Mouse (Mus musculus) colon, adult 2 months (tissue): ENCODE data around the gene Gltpd2. TPM values are rescaled to one million over a fixed set of nuclear protein-coding genes. Genes with fewer than 3 reads are reported as not detected.

ENCODE experiments used
- polyA plus RNA-seq: library from polyadenylated mRNA; depleted of rRNA; stranded (reverse); fragments of >200 nt; gene quantifications from 2 replicates; pipeline ENCODE4 v1.2.3, GENCODE M21; 2012; rRNA removed

The Gltpd2 gene
- 0.16 TPM in 1 of 2 replicates, not detected in the other for polyA plus RNA-seq

GRCm38 (mm10) chr11:70518923-70519322, at the start of gene Gltpd2:
Gene Gltpd2, plus strand, starts transcription at chr11:70519196.

DNA sequence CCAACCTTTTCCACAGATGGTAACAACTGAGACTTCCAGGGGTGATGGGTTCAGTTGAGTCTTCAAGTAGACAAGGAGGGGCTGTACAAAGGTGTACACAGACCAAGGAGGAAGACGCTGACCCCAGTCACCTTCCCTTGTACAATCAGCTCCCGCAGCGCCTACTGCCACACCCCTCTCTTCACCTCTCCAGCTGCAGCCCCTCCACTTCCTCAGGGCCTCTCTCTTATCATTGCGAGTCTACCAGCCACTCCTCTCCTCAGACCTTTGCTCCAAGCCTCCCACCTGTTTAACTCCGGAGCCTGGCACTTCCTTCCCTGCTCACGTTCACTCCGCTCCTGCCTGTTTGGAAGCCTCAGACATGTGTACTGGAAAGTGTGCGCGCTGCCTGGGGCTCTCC, 14.0 kb upstream of the Gltpd2 start, which contains the start of gene Tm4sf5:
TSS of gene Tm4sf5 (plus strand) at position 275 of the 400 bp plus-strand sequence.

GRCm38 (mm10) chr11:70514288-70514687, 4.7 kb upstream of the Gltpd2 start, which contains the start of gene Vmo1:
Gene Vmo1, minus strand, starts transcription at chr11:70514616.

DNA sequence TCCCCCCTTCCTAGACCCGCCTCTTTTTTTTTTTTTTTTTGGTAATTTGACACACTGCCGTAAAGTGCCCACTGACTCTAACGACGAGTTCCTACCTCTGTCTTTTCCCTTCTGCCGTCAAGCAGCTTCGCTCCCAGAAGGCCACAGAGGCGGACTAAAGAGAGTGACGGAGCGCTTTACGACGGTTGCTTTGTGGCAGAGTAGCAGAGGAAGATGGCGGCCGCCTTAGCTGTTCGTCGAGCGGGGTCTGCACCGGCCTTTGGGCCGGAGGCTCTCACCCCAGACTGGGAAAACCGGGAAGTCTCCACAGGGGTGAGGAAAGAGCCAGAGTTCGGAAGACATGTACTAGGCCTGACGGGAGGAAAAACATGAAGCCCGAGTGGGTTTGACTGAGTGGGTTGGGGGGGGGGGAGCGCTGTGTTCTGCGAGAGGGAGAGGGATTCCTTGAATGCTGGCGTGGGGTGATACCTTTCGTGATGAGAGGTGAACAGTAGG, 6.2 kb downstream of the Gltpd2 start, which contains the start of gene Psmb6:
TSS of gene Psmb6 (plus strand) at position 184 of the 495 bp plus-strand sequence.

GRCm38 (mm10) chr11:70532839-70533238, 13.8 kb downstream of the Gltpd2 start, which contains the start of gene Gm40193:
Gene Gm40193, minus strand, starts transcription at chr11:70532939.

DNA sequence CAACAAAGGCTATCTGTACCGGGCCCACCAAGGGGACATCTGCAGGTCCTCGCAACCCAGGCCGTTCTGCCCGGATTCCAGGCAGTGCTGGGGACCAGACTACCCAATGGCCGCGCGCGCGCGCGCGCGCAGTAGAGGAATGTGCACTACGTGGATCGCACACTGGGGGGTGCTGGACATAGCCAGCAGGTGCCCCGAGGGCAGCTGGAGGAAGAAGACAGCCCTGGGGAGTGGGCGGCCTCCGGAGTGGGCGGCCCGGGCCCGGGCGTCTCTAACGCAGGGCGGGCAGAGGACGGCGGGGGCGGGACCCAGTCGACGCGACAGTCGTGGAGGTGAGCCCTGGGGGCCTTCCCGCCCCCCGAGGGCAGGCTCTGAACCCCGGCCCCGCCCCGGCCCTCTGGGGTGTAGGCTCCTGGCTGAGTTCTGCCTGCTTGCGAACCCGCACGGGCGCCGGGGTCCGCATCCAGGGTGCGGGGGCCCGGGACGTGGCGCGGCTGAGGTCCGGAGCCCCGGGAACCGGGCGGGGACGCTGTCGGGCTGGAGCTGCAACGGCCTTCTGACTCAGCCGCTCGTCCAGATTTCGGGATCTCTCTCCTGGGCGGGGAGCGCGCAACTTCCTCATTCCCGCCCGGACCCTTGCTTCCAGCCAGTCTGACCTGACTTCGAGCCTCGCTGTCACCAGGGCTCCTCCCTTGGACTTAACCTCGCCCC, 21.0 kb downstream of the Gltpd2 start, which contains the start of gene Pld2:
TSS of gene Pld2 (plus strand) at position 188 of the 711 bp plus-strand sequence.

DNA sequence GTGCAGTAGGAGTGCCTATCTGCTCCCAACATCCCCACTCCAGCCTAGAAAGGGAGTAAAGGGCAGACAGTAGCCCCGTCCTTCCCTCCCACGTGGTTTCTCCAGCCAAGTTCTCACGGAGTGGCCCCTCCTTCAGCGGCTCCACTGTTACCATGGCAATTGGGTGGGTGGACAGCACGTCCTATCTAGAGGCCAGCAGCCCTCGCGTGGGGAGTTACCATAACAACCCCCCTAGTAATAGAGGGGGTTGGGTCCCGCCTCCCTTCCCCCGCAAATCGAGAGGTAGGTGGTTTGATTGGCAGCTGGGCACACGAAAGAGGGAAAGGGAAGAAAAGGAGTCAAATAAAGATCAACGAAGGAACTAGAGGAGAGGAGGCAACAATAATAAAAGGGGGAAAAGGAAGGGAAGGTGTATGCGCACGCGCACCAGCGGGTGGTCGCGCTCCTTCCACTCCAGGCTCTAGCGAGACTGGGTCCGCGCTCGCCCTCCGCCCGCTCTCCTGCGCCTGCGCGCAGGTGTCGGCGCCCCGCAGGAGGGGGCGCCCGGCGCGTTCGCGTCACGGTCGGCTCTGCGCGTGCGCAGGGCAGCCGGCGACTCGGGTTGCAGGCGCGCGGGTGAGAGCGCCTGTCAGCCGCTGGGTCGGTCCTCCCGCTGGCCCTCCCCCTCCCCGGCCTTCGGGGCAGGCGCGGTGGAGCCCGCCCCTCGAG, 43.4 kb downstream of the Gltpd2 start, which contains the start of gene Mink1:
TSS of gene Mink1 (plus strand) at position 595 of the 708 bp plus-strand sequence.

Other genes starting within 250 kb of the Gltpd2 start
- gene Alox12e, start 196.6 kb upstream of the Gltpd2 start, polyA plus RNA-seq: 0.09 and 0.10 TPM in 2 replicates
- gene Alox15, start 167.2 kb upstream of the Gltpd2 start, polyA plus RNA-seq: 2.3 and 3.8 TPM in 2 replicates
- gene Pelp1, start 109.2 kb upstream of the Gltpd2 start, polyA plus RNA-seq: 13.3 and 14.7 TPM in 2 replicates
- 22.9 and 26.3 TPM in 2 replicates for gene Arrb2, start 86.6 kb upstream of the Gltpd2 start, polyA plus RNA-seq
- gene Med11, start 67.3 kb upstream of the Gltpd2 start, polyA plus RNA-seq: 18.3 TPM in 2 replicates
- 4.1 and 4.6 TPM in 2 replicates for gene Zmynd15, start 59.8 kb upstream of the Gltpd2 start, polyA plus RNA-seq
- gene Cxcl16, start 59.2 kb upstream of the Gltpd2 start, polyA plus RNA-seq: 21.9 and 24.0 TPM in 2 replicates
- 2.4 and 3.2 TPM in 2 replicates for gene Tm4sf5, start 14.0 kb upstream of the Gltpd2 start, polyA plus RNA-seq
- not detected in 2 replicates for gene Vmo1, start 4.6 kb upstream of the Gltpd2 start, polyA plus RNA-seq
- 192 and 239 TPM in 2 replicates for gene Psmb6, start 6.2 kb downstream of the Gltpd2 start, polyA plus RNA-seq
- gene Gm40193, start 13.7 kb downstream of the Gltpd2 start, polyA plus RNA-seq: not detected in 2 replicates
- gene Pld2, start 20.9 kb downstream of the Gltpd2 start, polyA plus RNA-seq: 9.8 and 10.3 TPM in 2 replicates
- gene Mink1, start 43.7 kb downstream of the Gltpd2 start, polyA plus RNA-seq: 104 and 119 TPM in 2 replicates
- not detected in 2 replicates for gene 4930544D05Rik, start 96.7 kb downstream of the Gltpd2 start, polyA plus RNA-seq
- gene Chrne, start 100.0 kb downstream of the Gltpd2 start, polyA plus RNA-seq: 0.21 TPM in 1 of 2 replicates, not detected in the other
- gene Gp1ba, start 119.9 kb downstream of the Gltpd2 start, polyA plus RNA-seq: not detected in 2 replicates
- 81.7 and 112 TPM in 2 replicates for gene Rnf167, start 128.0 kb downstream of the Gltpd2 start, polyA plus RNA-seq
- gene Slc25a11, start 128.3 kb downstream of the Gltpd2 start, polyA plus RNA-seq: 129 and 132 TPM in 2 replicates
- gene Pfn1, start 135.4 kb downstream of the Gltpd2 start, polyA plus RNA-seq: 2,946 and 3,327 TPM in 2 replicates
- 120 and 156 TPM in 2 replicates for gene Eno3, start 138.0 kb downstream of the Gltpd2 start, polyA plus RNA-seq
- gene Spag7, start 150.2 kb downstream of the Gltpd2 start, polyA plus RNA-seq: 17.9 and 21.9 TPM in 2 replicates
- gene Camta2, start 168.9 kb downstream of the Gltpd2 start, polyA plus RNA-seq: 64.7 TPM in 2 replicates
- 1.1 TPM in 2 replicates for gene Inca1, start 181.0 kb downstream of the Gltpd2 start, polyA plus RNA-seq
- 112 and 117 TPM in 2 replicates for gene Kif1c, start 181.4 kb downstream of the Gltpd2 start, polyA plus RNA-seq
- 1.1 and 1.3 TPM in 2 replicates for gene Zfp3, start 245.0 kb downstream of the Gltpd2 start, polyA plus RNA-seq